ENCODE assay signal across 10 mouse cellular contexts in genomic region chr7:80653077-80653476, GRCm38 (mm10). TPM values are rescaled to one million over a fixed set of nuclear protein-coding genes. Genes with fewer than 3 reads are reported as not detected.
DNase-seq lines count a peak whose midpoint lies in the region; ATAC-seq and TF ChIP-seq lines count a peak whose summit lies in the region.
"Had no signal": no experiment of that assay in that cellular context is flagged by ENCODE, and none has a peak within 500 bp of the region (broad histone marks: within the 10 kb centered on the region; RNA-seq: fewer than 3 reads in every experiment).

No protein-coding gene starts in this region.

- DNase-seq in heart, postnatal 14 days = no peak
- peak; percentile 40 for DNase-seq in thymus, postnatal 0 days (ENCODE audit: low spot score)
- DNase-seq in thymus, postnatal 25 days = no peak
- peak; percentile 24 for DNase-seq in hindbrain, postnatal 0 days (ENCODE audit: low spot score)
- no peak for DNase-seq in stomach, postnatal 0 days (ENCODE audit: low spot score)
- DNase-seq in T-cell, adult 2 months (ENCODE audit: low spot score) = no peak
- no peak for DNase-seq in left cerebral cortex, adult 9 months (ENCODE audit: low spot score in 2 of 2)
- DNase-seq: kidney, postnatal 4 days had no signal

- TF ChIP-seq EP300 in stomach, postnatal 0 days (optimal IDR thresholded peaks at IDR 0.05) = no peak

- no peak overlapping the region for H3K4me3 ChIP-seq in heart, embryonic 14.5 days (ENCODE audit: control insufficient read depth in 1 of 2, insufficient read depth in 1 of 2, low read depth in 1 of 2, low read length in 2 of 2)
- H3K4me3 ChIP-seq in hindbrain, postnatal 0 days (ENCODE audit: low read length) = no peak overlapping the region
- H3K4me3 ChIP-seq in stomach, postnatal 0 days (ENCODE audit: low read depth, low read length) = no peak overlapping the region
- H3K4me3 ChIP-seq: stomach, embryonic 15.5 days had no signal

- H3K27me3 ChIP-seq in heart, embryonic 14.5 days (ENCODE audit: control insufficient read depth, insufficient read depth, low read length) = no peaks in the 10 kb centered on the region
- H3K27me3 ChIP-seq in hindbrain, postnatal 0 days (ENCODE audit: insufficient read depth, low read length) = no peaks in the 10 kb centered on the region
- no peaks in the 10 kb centered on the region for H3K27me3 ChIP-seq in stomach, postnatal 0 days (ENCODE audit: control insufficient read depth, insufficient read depth, low read length)
- H3K27me3 ChIP-seq: stomach, embryonic 15.5 days had no signal

- 67% methylated on average over 10 of the region's 10 CpGs for WGBS in heart, embryonic 14.5 days
- 34% methylated on average over 10 of the region's 10 CpGs for WGBS in hindbrain, postnatal 0 days
- 53% methylated on average over 10 of the region's 10 CpGs for WGBS in stomach, postnatal 0 days

- peak overlapping the region; percentile 50 to 66 for H3K27ac ChIP-seq in heart, embryonic 14.5 days (replicated peaks in 1 of 2; ENCODE audit: control insufficient read depth in 1 of 2, insufficient read depth in 1 of 2, low read depth in 2 of 2, low read length in 2 of 2)
- H3K27ac ChIP-seq in hindbrain, postnatal 0 days = peak overlapping the region; percentile 57; the same call in 1 of the 2 replicates
- peak overlapping the region; percentile 36 for H3K27ac ChIP-seq in stomach, postnatal 0 days (replicated peaks)

- no peak for TF ChIP-seq CTCF in hindbrain, postnatal 0 days (IDR thresholded peaks at IDR 0.05; ENCODE audit: low read depth)
- TF ChIP-seq CTCF in stomach, postnatal 0 days (IDR thresholded peaks at IDR 0.05; ENCODE audit: low read depth) = no peak

- no peak overlapping the region for H3K9ac ChIP-seq in heart, embryonic 14.5 days (ENCODE audit: low read length)
- H3K9ac ChIP-seq in hindbrain, postnatal 0 days (replicated peaks; ENCODE audit: low read length) = no peak overlapping the region
- H3K9ac ChIP-seq in stomach, postnatal 0 days (ENCODE audit: low read length) = no peak overlapping the region
- H3K9ac ChIP-seq: stomach, embryonic 15.5 days had no signal

- no peak overlapping the region for H3K4me2 ChIP-seq in heart, embryonic 14.5 days (ENCODE audit: low read length)
- H3K4me2 ChIP-seq in hindbrain, postnatal 0 days (ENCODE audit: low read depth, low read length) = 0 out of 2 replicates have a peak overlapping the region, but pooled peaks have one; percentile 13
- H3K4me2 ChIP-seq in stomach, postnatal 0 days (replicated peaks; ENCODE audit: low read depth) = no peak overlapping the region
- H3K4me2 ChIP-seq: stomach, embryonic 15.5 days had no signal

- H3K36me3 ChIP-seq in heart, embryonic 14.5 days (ENCODE audit: control insufficient read depth, insufficient read depth, low read length) = no peaks in the 10 kb centered on the region
- H3K36me3 ChIP-seq in hindbrain, postnatal 0 days (ENCODE audit: insufficient read depth, low read length) = no peaks in the 10 kb centered on the region
- H3K36me3 ChIP-seq in stomach, postnatal 0 days (ENCODE audit: control insufficient read depth, insufficient read depth, low read length) = no peaks in the 10 kb centered on the region
- H3K36me3 ChIP-seq: stomach, embryonic 15.5 days had no signal

- intact Hi-C loops in heart, postnatal 14 days (cut with DNase I) = no loop called here

- H3K9me3 ChIP-seq in heart, embryonic 14.5 days (ENCODE audit: control insufficient read depth, low read length) = no peaks in the 10 kb centered on the region
- H3K9me3 ChIP-seq in hindbrain, postnatal 0 days (ENCODE audit: low read length) = no peaks in the 10 kb centered on the region
- no peaks in the 10 kb centered on the region for H3K9me3 ChIP-seq in stomach, postnatal 0 days (ENCODE audit: control insufficient read depth, low read length)
- H3K9me3 ChIP-seq: stomach, embryonic 15.5 days had no signal

- no peak for ATAC-seq in heart, embryonic 14.5 days (ENCODE audit: insufficient number of reproducible peaks, insufficient read depth, low FRiP score, low read depth)
- no peak for ATAC-seq in hindbrain, postnatal 0 days
- no peak for ATAC-seq in stomach, postnatal 0 days (ENCODE audit: low FRiP score, low TSS enrichment)

- peaks cover 36 to 62% of the 10 kb centered on the region in 2 experiments for H3K4me1 ChIP-seq in heart, embryonic 14.5 days (ENCODE audit: control insufficient read depth in 2 of 2, insufficient read depth in 2 of 2, low read length in 2 of 2)
- peaks cover 32% of the 10 kb centered on the region for H3K4me1 ChIP-seq in hindbrain, postnatal 0 days (ENCODE audit: insufficient read depth, low read length)
- peaks cover 5% of the 10 kb centered on the region; the same call in 1 of the 2 replicates for H3K4me1 ChIP-seq in stomach, postnatal 0 days (replicated peaks; ENCODE audit: control insufficient read depth, insufficient read depth)

RNA-seq across cellular contexts. Expression of gene Crtc3, which starts 35.6 kb away (rescaled TPM):
- 16.2 and 18.5 TPM in 2 replicates for polyA plus RNA-seq in heart, embryonic 14.5 days (2014; fragmentation: Nextera tagmentation; extraction: Ambion mirVana)
- 10 to 100 TPM; 16.2 to 20.1 TPM for total RNA-seq in heart, postnatal 14 days (2021)
- polyA plus RNA-seq in thymus, postnatal 0 days (2015; fragmentation: Nextera tagmentation; extraction: Ambion mirVana) = 18.8 and 19.0 TPM in 2 replicates
- 16.2 and 16.9 TPM in 2 replicates for total RNA-seq in hindbrain, postnatal 0 days (2014; rRNA removed)
- polyA plus RNA-seq in hindbrain, postnatal 0 days (2015; fragmentation: Nextera tagmentation; extraction: Ambion mirVana) = 15.1 and 17.2 TPM in 2 replicates
- polyA plus RNA-seq in stomach, postnatal 0 days (2015; fragmentation: Nextera tagmentation; extraction: Ambion mirVana) = 8.8 and 10.1 TPM in 2 replicates

Comparison
In these comparisons a context has a peak if more than half of its experiments do, and no peak if none do; other contexts are left out.
1. DNase-seq: peak in thymus, postnatal 0 days (single experiment) and hindbrain, postnatal 0 days (single experiment); none in heart, postnatal 14 days (0 of 2), thymus, postnatal 25 days (single experiment), stomach, postnatal 0 days (single experiment), T-cell, adult 2 months (single experiment) and left cerebral cortex, adult 9 months (0 of 2).
2. Peak in every context shown above with its lines, with median percentiles within 50 percentile points of each other: H3K27ac ChIP-seq.